Mouse (Mus musculus) brain, embryonic 14.5 days (tissue): ENCODE results near the gene Polr1d.

Experiments
- CTCF ChIP-seq: fragments of 200-500 bp; IDR thresholded peaks from 2 replicates; pipeline ENCODE4 v1.5.1; 2012; ENCODE audit warnings: inconsistent platforms, mild to moderate bottlenecking, moderate library complexity, borderline replicate concordance; ENCODE audit not compliant: insufficient read depth, insufficient read length; ENCODE audit errors: extremely low read depth
- POLR2A ChIP-seq: fragments of 200-500 bp; IDR thresholded peaks from 2 replicates; pipeline ENCODE4 v1.6.1; 2012; ENCODE audit warnings: mild to moderate bottlenecking, inconsistent platforms, borderline replicate concordance; ENCODE audit not compliant: poor library complexity, insufficient read depth, insufficient read length, severe bottlenecking; ENCODE audit errors: extremely low read depth

GRCm38 (mm10) chr5:147036028-147036427 lies 40.8 kb upstream of the Polr1d start:
- no peak for TF ChIP-seq POLR2A
- TF ChIP-seq CTCF, result no peak
